Mouse (Mus musculus) urinary bladder, adult 18-20 months (tissue): ENCODE measurements around the gene Doc2g.
"Not testable (repeated sequence)": the region's sequence is repeated elsewhere in the genome, so short reads cannot be mapped to it uniquely, and the experiment has no call there.

Source experiments
- DNase-seq, 2 experiments: peaks; one replicate each; pipeline ENCODE4 v3.0.0; 2022; ENCODE audit warnings: low spot score in 2 of 2, mixed read lengths in 2 of 2

The Doc2g gene

DNA sequence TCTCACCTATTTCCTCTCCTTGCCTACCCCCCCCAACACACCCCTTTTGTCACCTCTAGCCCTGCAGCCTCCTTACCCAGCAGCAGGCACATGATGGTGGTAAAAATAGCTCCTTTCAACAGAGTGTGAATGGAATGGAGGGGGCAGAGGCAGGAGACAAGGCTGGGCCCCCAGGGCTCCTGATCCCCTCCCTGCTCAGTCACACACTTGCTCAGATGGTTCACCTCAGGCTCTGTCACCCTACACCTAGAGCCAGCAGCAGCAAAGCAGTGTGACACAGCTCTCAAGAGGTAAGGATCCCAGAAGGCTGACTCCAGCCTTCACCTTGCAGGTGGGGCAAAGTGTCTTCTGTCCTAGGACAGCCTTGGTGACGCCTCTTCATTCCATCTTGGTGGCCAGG, at the start of gene Doc2g:
Doc2g (plus strand) TSS at position 202 of the 400 bp plus-strand sequence.
- no peak for DNase-seq

DNA sequence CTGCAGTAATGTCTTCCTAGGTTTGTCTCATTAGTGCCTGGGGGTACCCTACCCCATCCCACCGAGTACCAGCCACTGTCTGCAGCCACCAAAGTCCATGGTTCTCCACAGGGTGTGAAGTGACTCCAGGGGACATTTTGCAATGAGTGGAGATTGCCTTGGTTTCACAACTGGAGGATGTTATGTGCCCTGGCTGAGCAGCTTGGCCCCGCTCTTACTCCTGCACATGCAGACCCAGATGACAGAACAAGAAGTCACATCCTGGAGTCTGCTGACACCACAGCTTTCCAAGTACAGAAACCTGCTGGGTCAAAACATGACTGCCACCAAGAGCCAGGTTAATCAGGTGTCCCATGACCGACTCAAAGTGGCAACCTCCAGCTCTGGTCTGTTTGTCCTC, 48.1 kb upstream of the Doc2g start:
- DNase-seq, result no peak

DNA sequence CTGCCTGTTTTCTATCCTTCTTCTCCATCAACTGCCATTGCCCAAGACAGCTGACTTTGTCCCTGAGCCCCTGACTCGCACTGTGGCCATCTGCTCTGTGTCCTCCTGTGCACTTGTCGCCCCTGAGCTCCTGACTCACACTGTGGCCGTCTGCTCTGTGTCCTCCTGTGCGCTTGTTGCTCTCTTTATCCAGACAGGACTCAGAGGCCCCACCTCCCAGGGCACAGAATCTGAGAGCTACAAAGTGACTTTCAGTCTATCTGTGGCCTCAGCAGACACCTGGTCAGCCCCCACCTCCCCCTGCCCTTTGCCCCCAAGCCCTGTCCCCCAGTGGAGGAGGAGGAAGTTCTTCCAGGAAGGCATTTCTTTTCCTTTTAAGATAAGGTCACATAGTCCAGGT, 47.3 kb upstream of the Doc2g start:
- no peak for DNase-seq

GRCm38 (mm10) chr19:3957296-3958036, 45.6 kb upstream of the Doc2g start:
- DNase-seq, result not testable (repeated sequence)

DNA sequence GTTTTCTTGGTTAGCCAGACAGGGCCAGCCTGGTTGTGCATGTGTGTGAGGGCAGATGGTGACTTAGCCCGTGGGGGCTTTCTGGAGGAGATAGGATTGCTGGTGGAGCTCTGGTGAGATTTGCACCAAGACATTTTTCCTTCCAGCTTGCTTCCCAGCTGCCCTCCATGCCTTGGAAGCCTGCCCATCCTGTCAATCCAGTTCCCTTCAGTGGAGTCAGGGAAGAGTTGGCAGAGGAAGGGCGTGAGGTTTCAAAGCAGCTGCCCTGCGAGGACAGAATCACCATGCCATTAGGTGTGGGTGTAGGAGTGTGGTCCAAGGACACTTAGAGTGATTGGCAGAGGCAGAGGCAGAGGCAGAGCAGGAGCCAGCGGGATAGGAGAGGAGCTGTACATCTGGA, 44.6 kb upstream of the Doc2g start, which contains the start of gene Aldh3b3:
Aldh3b3 (plus strand) TSS at position 176 of the 400 bp plus-strand sequence.
- no peak for DNase-seq

GRCm38 (mm10) chr19:3959030-3959429, 44.1 kb upstream of the Doc2g start:
- no peak for DNase-seq

- peak in 1 of 2 experiments; percentile 52 for DNase-seq
Measured at GRCm38 (mm10) chr19:3960211-3960610, 42.9 kb upstream of the Doc2g start.

DNA sequence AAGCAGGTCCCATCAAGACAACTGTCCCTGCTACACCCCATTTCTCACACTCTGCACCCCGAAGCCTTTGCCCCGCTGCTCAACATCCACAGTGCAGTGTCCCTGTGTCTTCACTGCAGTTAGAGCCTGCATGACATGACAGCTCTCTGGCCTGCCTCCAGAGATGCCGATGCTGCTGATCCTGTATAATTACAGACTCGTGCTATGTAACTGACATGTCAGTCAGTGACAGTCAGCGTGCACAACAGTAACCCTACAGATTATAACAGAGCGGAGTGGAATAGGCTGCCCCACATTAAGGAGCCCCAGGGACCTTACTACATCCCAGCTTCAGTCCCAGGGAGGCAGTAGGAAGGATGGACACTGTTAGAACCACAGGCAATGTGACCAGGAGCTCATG, 41.3 kb upstream of the Doc2g start:
- DNase-seq, result not testable (repeated sequence)

DNA sequence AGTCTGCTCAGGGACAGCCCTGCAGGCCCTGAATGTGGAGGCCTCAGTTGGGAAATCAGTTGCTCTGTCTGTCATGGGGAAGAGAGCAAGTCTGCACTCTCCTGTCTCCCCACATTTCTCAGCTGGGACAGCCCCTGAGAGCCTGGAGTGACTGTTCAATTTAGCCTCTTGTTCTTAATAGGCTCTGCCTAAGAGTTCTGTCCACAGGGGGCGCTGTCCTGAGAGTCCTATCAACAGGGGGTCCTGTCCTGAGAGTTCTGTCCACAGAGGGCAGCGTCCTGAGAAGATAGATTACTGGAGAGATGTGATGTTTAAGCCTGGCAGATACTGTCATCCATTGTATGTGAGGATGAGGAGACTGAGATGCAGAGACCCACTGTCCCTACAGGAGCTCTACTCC, 40.6 kb upstream of the Doc2g start:
- no peak for DNase-seq

- DNase-seq, result no peak
Measured at GRCm38 (mm10) chr19:3964030-3964429, 39.1 kb upstream of the Doc2g start.

- DNase-seq, result no peak
Measured at GRCm38 (mm10) chr19:3966330-3967075, 36.6 kb upstream of the Doc2g start.

GRCm38 (mm10) chr19:3967258-3967657, 35.9 kb upstream of the Doc2g start:
- no peak for DNase-seq

DNA sequence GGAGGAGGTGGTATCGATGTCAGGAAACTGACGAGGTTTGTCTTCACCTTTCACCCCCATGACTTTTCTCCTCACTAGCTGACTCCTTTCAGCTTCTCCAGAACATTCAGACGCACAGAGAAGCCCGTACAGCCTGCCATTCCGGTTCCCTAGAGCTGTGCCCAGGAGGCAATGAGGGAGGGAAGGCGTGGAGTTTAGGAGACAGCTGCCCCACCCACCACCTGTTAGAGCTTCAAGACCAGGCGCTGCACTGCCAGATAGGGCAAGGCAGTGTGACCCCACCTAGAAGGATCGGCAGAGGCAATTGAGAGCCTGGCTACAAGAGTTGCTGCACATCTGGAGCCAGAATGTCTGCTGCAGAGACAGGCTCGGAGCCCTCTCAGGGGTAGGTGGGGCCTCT, 30.9 kb upstream of the Doc2g start, which contains the start of gene Aldh3b2:
Aldh3b2 (plus strand) TSS at position 100 of the 400 bp plus-strand sequence.
- peak; percentile 53 to 83 for DNase-seq

DNA sequence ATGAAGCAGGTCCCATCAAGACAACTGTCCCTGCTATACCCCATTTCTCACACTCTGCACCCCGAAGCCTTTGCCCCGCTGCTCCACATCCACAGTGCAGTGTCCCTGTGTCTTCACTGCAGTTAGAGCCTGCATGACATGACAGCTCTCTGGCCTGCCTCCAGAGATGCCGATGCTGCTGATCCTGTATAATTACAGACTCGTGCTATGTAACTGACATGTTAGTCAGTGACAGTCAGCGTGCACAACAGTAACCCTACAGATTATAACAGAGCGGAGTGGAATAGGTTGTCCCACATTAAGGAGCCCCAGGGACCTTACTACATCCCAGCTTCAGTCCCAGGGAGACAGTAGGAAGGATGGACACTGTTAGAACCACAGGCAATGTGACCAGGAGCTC, 28.5 kb upstream of the Doc2g start:
- not testable (repeated sequence) for DNase-seq

- DNase-seq, result no peak
Measured at GRCm38 (mm10) chr19:3975866-3976265, 27.2 kb upstream of the Doc2g start.

- peak in 1 of 2 experiments; percentile 55 for DNase-seq
Measured at GRCm38 (mm10) chr19:3980309-3980708, 22.8 kb upstream of the Doc2g start.

DNA sequence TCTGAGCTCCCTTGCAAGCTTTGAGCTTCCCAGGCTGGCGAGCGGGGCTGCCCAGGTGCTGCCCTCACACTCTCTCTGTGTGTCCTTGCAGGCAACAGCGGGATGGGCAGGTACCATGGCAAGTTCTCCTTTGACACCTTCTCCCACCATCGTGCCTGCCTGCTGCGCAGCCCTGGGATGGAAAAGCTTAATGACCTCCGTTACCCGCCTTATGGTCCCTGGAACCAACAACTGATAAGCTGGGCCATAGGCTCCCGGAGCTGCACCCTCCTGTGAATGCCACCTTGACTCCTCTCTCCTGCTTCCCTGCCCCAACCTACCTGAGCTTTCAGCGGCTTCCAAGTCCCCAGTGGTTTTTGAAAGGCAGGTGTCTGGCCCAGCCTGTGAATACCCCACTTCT, 22.2 kb upstream of the Doc2g start:
- DNase-seq, result no peak

DNA sequence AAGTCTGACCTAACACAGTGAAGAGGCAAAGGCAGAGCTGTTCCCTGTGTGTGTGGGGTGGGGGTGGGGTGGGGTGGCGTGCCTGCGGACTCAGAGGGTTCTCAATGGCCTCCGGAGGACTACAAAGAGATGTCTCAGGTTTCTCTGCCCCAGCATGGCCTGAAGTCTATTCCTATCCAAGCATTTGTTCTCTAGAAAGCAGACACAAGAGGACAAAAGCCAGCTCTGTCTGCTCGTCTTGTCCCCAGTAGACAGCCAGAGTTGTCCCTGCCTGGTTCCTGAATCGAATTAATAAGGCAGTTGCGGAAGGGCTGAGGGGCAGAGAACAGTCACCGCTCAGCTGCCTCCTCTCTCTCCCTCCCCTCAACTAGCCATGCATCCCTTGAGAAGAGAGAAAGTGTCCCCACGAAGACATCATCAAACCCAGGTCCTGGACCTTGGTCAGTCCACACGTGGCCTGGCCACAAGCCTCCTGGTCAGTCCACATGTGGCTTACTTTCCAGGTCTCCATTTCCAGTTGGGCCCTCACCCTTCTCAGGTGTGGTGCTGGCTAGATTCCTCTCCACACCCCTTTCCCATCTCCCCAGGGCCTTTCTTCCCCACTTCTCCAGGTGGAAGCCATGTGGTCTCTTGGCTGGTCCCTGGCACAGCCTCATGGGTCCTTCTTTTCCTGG, 19.4 kb upstream of the Doc2g start:
- no peak for DNase-seq

DNA sequence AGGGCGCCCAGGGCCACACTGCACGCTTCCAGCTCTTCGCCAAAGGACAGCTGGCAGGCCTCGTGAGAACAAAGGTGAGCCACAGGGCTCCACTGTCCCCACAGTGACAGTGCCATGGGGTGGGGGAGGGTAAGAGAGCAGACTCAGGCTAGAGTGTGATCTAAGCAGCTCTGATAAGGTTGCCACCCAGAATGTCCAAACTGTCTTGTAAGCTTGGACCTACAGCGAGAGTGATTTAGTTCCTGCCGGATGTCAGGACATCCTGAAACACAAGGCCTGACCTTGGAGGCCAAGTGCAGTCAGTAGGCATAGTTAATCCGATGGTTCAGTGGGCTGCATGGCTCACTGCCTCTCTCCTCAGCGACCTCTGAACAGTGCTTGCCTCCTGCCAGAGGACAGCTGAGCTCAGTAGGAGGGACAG, 17.8 kb upstream of the Doc2g start:
- no peak for DNase-seq

- peak in 1 of 2 experiments; percentile 59 for DNase-seq
Measured at GRCm38 (mm10) chr19:3986334-3986733, 16.8 kb upstream of the Doc2g start, which contains the start of gene Acy3. Acy3 (plus strand) TSS chr19:3986570.

DNA sequence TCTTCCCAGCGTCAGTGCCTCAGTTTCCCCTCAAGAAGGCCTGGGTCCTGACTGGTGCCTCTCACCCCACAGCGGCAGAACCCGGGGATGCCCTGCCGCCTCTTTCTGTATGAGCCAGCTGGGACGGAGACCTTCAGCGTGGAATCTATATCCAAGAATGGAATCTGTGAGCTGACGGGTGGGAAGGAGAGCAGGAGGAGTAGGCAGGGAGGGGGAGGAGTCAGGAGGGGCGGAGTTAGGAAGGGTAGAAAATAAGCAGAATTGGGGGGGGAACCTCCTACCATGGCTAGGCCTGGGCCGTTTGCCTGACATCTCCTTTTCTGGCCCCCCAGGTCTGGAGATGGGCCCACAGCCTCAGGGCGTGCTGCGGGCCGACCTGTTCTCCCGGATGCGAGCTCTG, 15.0 kb upstream of the Doc2g start:
- DNase-seq, result no peak

DNA sequence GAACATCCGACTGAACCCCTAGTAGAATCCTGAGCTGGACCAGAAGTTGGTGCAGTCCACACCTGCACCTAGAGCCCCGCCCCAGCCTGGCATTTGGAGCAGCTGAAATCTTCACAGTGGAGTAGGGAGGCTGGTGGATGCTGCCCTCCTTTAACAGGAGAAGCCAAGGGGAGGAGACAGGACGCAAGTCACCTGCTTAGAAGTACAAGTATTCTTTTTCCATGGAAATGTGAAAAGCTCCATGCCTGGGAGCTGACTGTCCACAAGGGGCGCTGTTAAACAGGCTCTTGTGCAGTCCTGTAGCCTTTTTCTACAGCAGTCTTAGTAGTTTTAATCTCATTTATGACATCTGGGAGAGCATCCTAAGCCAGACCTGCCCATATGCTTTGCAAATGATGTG, 14.4 kb upstream of the Doc2g start:
- no peak for DNase-seq
